Mouse (Mus musculus) heart, adult 2 months (tissue): ENCODE measurements around the gene Tmem143.

Experiments
- EP300 ChIP-seq: fragments of 200-500 bp; IDR thresholded peaks from 2 replicates; pipeline ENCODE4 v1.6.1; 2011; ENCODE audit warnings: low read depth, low read length, control low read depth; ENCODE audit not compliant: insufficient read depth
- POLR2A ChIP-seq: fragments of 200-500 bp; IDR thresholded peaks from 2 replicates; pipeline ENCODE4 v1.6.1; 2011; ENCODE audit warnings: mild to moderate bottlenecking, low read depth, low read length, control low read depth; ENCODE audit not compliant: insufficient read depth

DNA sequence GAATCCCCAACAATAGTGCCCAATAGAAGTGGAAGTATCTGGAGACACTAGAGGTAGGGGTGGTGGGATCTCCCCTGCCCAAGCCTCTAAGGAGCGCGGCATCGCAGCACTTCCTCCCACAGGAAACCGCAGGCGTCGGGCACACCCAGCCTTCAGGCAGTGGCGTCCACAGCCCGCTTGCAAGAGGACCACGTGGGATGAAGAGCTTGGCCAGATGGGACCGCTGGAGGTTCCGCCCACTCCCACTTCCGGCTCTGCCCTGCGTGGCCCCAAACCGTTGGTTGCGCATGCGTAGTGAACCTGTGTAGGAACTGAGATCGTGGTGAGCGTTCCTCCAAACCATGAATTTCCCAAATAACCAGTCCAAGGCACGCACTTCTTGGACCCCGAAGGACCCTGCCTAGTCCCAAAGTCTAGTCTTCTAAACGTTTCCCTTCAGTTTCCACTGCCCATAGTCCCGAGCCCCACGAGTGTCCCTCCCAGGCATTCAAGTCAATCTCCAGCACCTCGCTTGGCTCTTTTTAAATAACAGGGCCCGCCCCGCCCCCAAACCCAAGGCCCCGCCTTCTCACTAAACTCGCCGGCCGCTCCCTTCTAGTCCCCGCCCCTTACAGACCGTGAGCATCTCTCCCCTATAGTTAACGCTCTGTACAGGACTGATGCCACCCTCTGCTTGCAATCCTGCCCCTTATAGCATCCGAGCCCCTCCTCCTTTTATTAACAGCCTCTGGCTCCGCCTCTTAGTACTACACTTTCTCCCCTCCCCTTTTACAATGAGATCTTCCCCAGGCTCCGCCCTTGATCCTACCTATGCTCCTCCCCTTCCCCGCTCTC, 26.4 kb downstream of the Tmem143 start:
- TF ChIP-seq POLR2A (peak; percentile 81), EP300 (peak; percentile 87)
